Mouse (Mus musculus) mesoderm, embryonic 11.5 days (tissue): ENCODE data around the gene Snx13.

Experiments
- DNase-seq: peaks from one replicate; pipeline ENCODE4 v3.0.0-alpha.2; 2012; ENCODE audit warnings: low read depth, low spot score

Snx13 gene

DNA sequence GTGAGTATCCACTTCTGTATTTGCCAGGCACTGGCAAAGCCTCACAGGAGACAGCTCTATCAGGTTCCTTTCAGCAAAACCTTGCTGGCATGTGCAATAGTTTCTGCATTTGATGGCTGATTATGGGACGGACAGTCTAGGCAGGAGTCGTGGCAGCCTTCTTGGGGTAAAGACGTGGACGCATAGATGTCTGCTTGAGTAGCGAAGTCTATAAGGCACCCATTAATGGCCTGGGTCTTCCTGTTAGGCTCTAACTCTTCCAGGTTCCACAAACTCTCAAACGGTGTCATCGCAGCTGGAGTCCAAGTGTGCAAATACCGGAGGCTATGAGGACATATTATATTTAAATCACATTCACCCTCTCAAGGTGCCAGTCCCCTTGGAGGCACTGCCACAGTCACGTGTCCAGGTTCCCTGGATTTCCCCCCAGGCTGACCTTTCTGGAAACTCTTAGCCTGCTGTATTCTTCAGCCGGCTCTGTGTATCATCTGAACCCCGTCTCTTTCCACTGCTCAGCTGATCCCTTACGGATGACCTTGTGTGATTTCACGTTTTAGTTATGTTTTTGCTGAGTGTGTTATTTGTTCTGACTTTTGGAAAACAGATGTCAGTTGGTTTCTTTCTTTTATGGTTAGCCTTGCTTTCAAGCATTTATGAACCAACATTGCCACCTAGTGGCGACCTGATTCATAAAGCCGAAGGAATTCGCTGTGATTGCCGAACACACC, 144.9 kb downstream of the Snx13 start:
- peak; percentile 84 for DNase-seq

- no peak for DNase-seq
Measured at GRCm38 (mm10) chr12:35192426-35192769, 145.4 kb downstream of the Snx13 start.
